Mouse (Mus musculus): ENCODE results near the gene Mmp19. TPM values are rescaled to one million over a fixed set of nuclear protein-coding genes. Genes with fewer than 3 reads are reported as not detected.

Mmp19 gene
- polyA plus RNA-seq, 1 experiment from 2014 or later = 0.87 TPM

Other genes starting within 250 kb of the Mmp19 start
- gene Zc3h10, start 243.1 kb upstream of the Mmp19 start, polyA plus RNA-seq (2015; fragmentation: Nextera tagmentation; extraction: Ambion mirVana) = 7.6 and 9.4 TPM in 2 replicates
- gene Rpl41, start 241.6 kb upstream of the Mmp19 start, polyA plus RNA-seq (2015; fragmentation: Nextera tagmentation; extraction: Ambion mirVana) = 2,656 and 2,881 TPM in 2 replicates
- gene Pa2g4, start 224.9 kb upstream of the Mmp19 start, polyA plus RNA-seq (2015; fragmentation: Nextera tagmentation; extraction: Ambion mirVana) = 125 and 136 TPM in 2 replicates
- gene Erbb3, start 201.3 kb upstream of the Mmp19 start, polyA plus RNA-seq (2015; fragmentation: Nextera tagmentation; extraction: Ambion mirVana) = 3.7 and 4.1 TPM in 2 replicates
- gene Rps26, start 164.2 kb upstream of the Mmp19 start, polyA plus RNA-seq (2015; fragmentation: Nextera tagmentation; extraction: Ambion mirVana) = 455 and 482 TPM in 2 replicates
- 1.3 TPM in 2 replicates for gene Ikzf4, start 144.9 kb upstream of the Mmp19 start, polyA plus RNA-seq (2015; fragmentation: Nextera tagmentation; extraction: Ambion mirVana)
- gene Suox, start 116.8 kb upstream of the Mmp19 start, polyA plus RNA-seq (2015; fragmentation: Nextera tagmentation; extraction: Ambion mirVana) = 11.1 and 12.4 TPM in 2 replicates
- 60.4 and 62.1 TPM in 2 replicates for gene Rab5b, start 94.6 kb upstream of the Mmp19 start, polyA plus RNA-seq (2015; fragmentation: Nextera tagmentation; extraction: Ambion mirVana)
- gene Pmel, start 86.7 kb upstream of the Mmp19 start, polyA plus RNA-seq (2015; fragmentation: Nextera tagmentation; extraction: Ambion mirVana) = 1.6 and 2.6 TPM in 2 replicates
- gene Cdk2, start 85.9 kb upstream of the Mmp19 start, polyA plus RNA-seq (2015; fragmentation: Nextera tagmentation; extraction: Ambion mirVana) = 86.6 and 92.0 TPM in 2 replicates
- gene Dgka, start 46.1 kb upstream of the Mmp19 start, polyA plus RNA-seq (2015; fragmentation: Nextera tagmentation; extraction: Ambion mirVana) = 4.8 and 5.0 TPM in 2 replicates
- gene Pym1, start 43.0 kb upstream of the Mmp19 start, polyA plus RNA-seq (2015; fragmentation: Nextera tagmentation; extraction: Ambion mirVana) = 22.1 and 22.7 TPM in 2 replicates
- 35.3 and 38.8 TPM in 2 replicates for gene Dnajc14, start 13.2 kb downstream of the Mmp19 start, polyA plus RNA-seq (2015; fragmentation: Nextera tagmentation; extraction: Ambion mirVana)
- gene Tmem198b, start 13.5 kb downstream of the Mmp19 start, polyA plus RNA-seq (2015; fragmentation: Nextera tagmentation; extraction: Ambion mirVana) = 18.7 and 19.0 TPM in 2 replicates
- 164 and 175 TPM in 2 replicates for gene Sarnp, start 26.4 kb downstream of the Mmp19 start, polyA plus RNA-seq (2015; fragmentation: Nextera tagmentation; extraction: Ambion mirVana)
- gene Ormdl2, start 30.7 kb downstream of the Mmp19 start, polyA plus RNA-seq (2015; fragmentation: Nextera tagmentation; extraction: Ambion mirVana) = 47.2 and 50.0 TPM in 2 replicates
- gene Gdf11, start 100.8 kb downstream of the Mmp19 start, polyA plus RNA-seq (2015; fragmentation: Nextera tagmentation; extraction: Ambion mirVana) = 2.8 and 3.6 TPM in 2 replicates
- gene Cd63, start 110.1 kb downstream of the Mmp19 start, polyA plus RNA-seq (2015; fragmentation: Nextera tagmentation; extraction: Ambion mirVana) = 370 and 426 TPM in 2 replicates
- 8.9 and 10.3 TPM in 2 replicates for gene Rdh5, start 132.0 kb downstream of the Mmp19 start, polyA plus RNA-seq (2015; fragmentation: Nextera tagmentation; extraction: Ambion mirVana)
- 199 and 223 TPM in 2 replicates for gene Bloc1s1, start 133.1 kb downstream of the Mmp19 start, polyA plus RNA-seq (2015; fragmentation: Nextera tagmentation; extraction: Ambion mirVana)
- 2.4 and 2.9 TPM in 2 replicates for gene Itga7, start 142.9 kb downstream of the Mmp19 start, polyA plus RNA-seq (2015; fragmentation: Nextera tagmentation; extraction: Ambion mirVana)
- gene Mettl7b, start 170.1 kb downstream of the Mmp19 start, polyA plus RNA-seq (2015; fragmentation: Nextera tagmentation; extraction: Ambion mirVana) = 0.15 TPM in 1 of 2 replicates, not detected in the other
- not detected in 2 replicates for gene Olfr9, start 198.5 kb downstream of the Mmp19 start, polyA plus RNA-seq (2015; fragmentation: Nextera tagmentation; extraction: Ambion mirVana)
- not detected in 2 replicates for gene Olfr763, start 219.9 kb downstream of the Mmp19 start, polyA plus RNA-seq (2015; fragmentation: Nextera tagmentation; extraction: Ambion mirVana)
- not detected in 2 replicates for gene Olfr764-ps1, start 249.0 kb downstream of the Mmp19 start, polyA plus RNA-seq (2015; fragmentation: Nextera tagmentation; extraction: Ambion mirVana)